Mouse (Mus musculus): ENCODE results near the gene Zfp212. TPM values are rescaled to one million over a fixed set of nuclear protein-coding genes. Genes with fewer than 3 reads are reported as not detected.

Gene Zfp212
- 13.4 and 15.9 TPM in 2 replicates for total RNA-seq (2014; rRNA removed)
- polyA plus RNA-seq (2015; fragmentation: Nextera tagmentation; extraction: Ambion mirVana) = 19.0 and 21.8 TPM in 2 replicates

DNA sequence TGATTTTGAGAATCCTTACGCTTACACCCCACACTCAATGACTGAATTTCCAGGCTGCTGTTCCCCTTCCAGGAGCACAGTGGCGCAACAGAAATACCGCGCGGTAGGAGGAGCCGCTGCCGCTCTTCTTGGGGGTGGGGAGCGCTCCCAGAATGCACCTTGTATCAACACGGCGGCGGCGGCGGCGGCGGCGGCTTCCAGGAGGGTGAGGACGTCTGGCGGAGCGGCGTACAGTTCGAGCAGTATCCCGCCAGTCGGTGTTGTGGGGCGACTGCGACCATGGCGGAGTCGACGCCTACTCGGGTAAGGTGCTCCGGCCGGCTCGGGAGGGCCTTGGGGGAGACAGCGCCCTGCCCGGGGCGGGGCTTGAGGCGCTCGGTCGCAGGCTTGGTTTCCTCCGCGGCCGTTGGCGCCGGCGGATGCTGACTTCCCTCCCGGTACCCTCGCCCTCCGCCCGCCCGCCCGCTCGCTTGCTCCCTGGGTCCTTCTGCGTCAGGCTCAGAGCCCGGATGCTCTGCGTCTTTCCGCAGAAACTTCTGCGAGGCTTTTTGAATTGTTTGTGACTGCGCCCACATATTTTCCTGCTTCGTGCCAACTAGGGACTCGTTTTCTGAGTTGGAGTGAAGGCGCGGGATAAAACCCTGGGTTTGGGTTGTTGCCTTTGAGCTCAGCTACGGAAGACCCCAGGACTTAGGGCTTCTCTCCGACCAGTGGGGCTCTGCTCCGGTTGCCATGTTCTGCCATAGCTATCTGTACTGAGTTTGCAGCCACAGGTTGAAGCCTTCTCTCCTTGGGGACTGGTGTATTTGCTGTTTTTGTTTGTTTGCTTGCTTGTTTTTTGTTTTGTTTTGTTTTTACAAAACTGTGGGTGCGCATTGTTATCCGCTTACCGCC lies at the start of gene Zfp212:
Gene Zfp212 (plus strand): TSS at position 30 of the 894 bp plus-strand sequence.
- peak; percentile 94 for ATAC-seq (ENCODE audit: low FRiP score)
- peak; percentile 81 for TF ChIP-seq CTCF (IDR thresholded peaks at IDR 0.05)

GRCm38 (mm10) chr6:47872266-47872665 lies 48.0 kb upstream of the Zfp212 start:
- WGBS = 87% methylated on average over 5 of the region's 5 CpGs
- Histone ChIP-seq H3K27ac (ENCODE audit: low read depth, low read length) (no peak overlapping the region), H3K27me3 (ENCODE audit: insufficient read depth, low read length) (no peaks in the 10 kb centered on the region), H3K4me2 (ENCODE audit: low read depth, low read length, poor library complexity, severe bottlenecking) (no peak overlapping the region), H3K4me3 (ENCODE audit: low read depth, low read length) (no peak overlapping the region), H3K9ac (replicated peaks; ENCODE audit: low read length, poor library complexity, severe bottlenecking) (no peak overlapping the region), H3K9me3 (ENCODE audit: low read length) (no peaks in the 10 kb centered on the region), H3K4me1 (ENCODE audit: insufficient read depth, low read length) (no peaks in the 10 kb centered on the region), H3K36me3 (ENCODE audit: insufficient read depth, low read length) (peaks cover 14% of the 10 kb centered on the region; the same call in 1 of the 2 replicates)
- DNase-seq (ENCODE audit: low spot score) (no peak), ATAC-seq (ENCODE audit: low FRiP score) (no peak)
- TF ChIP-seq CTCF (IDR thresholded peaks at IDR 0.05) = no peak

More for the DNA sequence above, at the start of gene Zfp212:
- Histone ChIP-seq H3K9me3 (ENCODE audit: low read length) (no peaks in the 10 kb centered on the region), H3K9ac (replicated peaks; ENCODE audit: low read length, poor library complexity, severe bottlenecking) (peak within 1 kb of the TSS; percentile 81), H3K27ac (ENCODE audit: low read depth, low read length) (peak within 1 kb of the TSS; percentile 90), H3K4me2 (ENCODE audit: low read depth, low read length, poor library complexity, severe bottlenecking) (peak within 1 kb of the TSS; percentile 71), H3K4me1 (ENCODE audit: insufficient read depth, low read length) (peaks cover 6% of the 10 kb centered on the region; the same call in 1 of the 2 replicates), H3K36me3 (ENCODE audit: insufficient read depth, low read length) (no peaks in the 10 kb centered on the region), H3K27me3 (ENCODE audit: insufficient read depth, low read length) (no peaks in the 10 kb centered on the region), H3K4me3 (ENCODE audit: low read depth, low read length) (peak within 1 kb of the TSS; percentile 83)
- WGBS = 1% methylated on average over 67 of the region's 67 CpGs
- peak; percentile 95 for DNase-seq (ENCODE audit: low spot score)

GRCm38 (mm10) chr6:47877058-47877457 lies 43.2 kb upstream of the Zfp212 start, which contains the start of gene Zfp282:
TSS of gene Zfp282 (plus strand) at chr6:47877204.
- H3K4me3 ChIP-seq (ENCODE audit: low read depth, low read length) = peak within 1 kb of the TSS; percentile 94
- ATAC-seq (ENCODE audit: low FRiP score) (no peak), DNase-seq (ENCODE audit: low spot score) (no peak)
- no peak for TF ChIP-seq CTCF (IDR thresholded peaks at IDR 0.05)
- H3K36me3 ChIP-seq (ENCODE audit: insufficient read depth, low read length) = peaks cover 18% of the 10 kb centered on the region
- WGBS = 5% methylated on average over 9 of the region's 9 CpGs
- H3K27ac ChIP-seq (ENCODE audit: low read depth, low read length) = peak within 1 kb of the TSS; percentile 91
- peak within 1 kb of the TSS; percentile 81 for H3K4me2 ChIP-seq (ENCODE audit: low read depth, low read length, poor library complexity, severe bottlenecking)
- H3K9me3 ChIP-seq (ENCODE audit: low read length) = no peaks in the 10 kb centered on the region
- peaks cover 8% of the 10 kb centered on the region; the same call in 1 of the 2 replicates for H3K4me1 ChIP-seq (ENCODE audit: insufficient read depth, low read length)
- H3K9ac ChIP-seq (replicated peaks; ENCODE audit: low read length, poor library complexity, severe bottlenecking) = peak within 1 kb of the TSS; percentile 96
- H3K27me3 ChIP-seq (ENCODE audit: insufficient read depth, low read length) = no peaks in the 10 kb centered on the region

- Histone ChIP-seq H3K4me2 (ENCODE audit: low read depth, low read length, poor library complexity, severe bottlenecking) (peak overlapping the region; percentile 81), H3K27ac (ENCODE audit: low read depth, low read length) (peak overlapping the region; percentile 91), H3K9ac (replicated peaks; ENCODE audit: low read length, poor library complexity, severe bottlenecking) (peak overlapping the region; percentile 96), H3K36me3 (ENCODE audit: insufficient read depth, low read length) (peaks cover 21% of the 10 kb centered on the region), H3K4me3 (ENCODE audit: low read depth, low read length) (peak overlapping the region; percentile 94), H3K4me1 (ENCODE audit: insufficient read depth, low read length) (peaks cover 8% of the 10 kb centered on the region; the same call in 1 of the 2 replicates), H3K27me3 (ENCODE audit: insufficient read depth, low read length) (no peaks in the 10 kb centered on the region), H3K9me3 (ENCODE audit: low read length) (no peaks in the 10 kb centered on the region)
- peak; percentile 94 for DNase-seq (ENCODE audit: low spot score)
- WGBS = under 1% methylated on average over 56 of the region's 71 CpGs
- TF ChIP-seq CTCF (IDR thresholded peaks at IDR 0.05) = peak; percentile 76
- ATAC-seq (ENCODE audit: low FRiP score) = peak; percentile 95
Measured at GRCm38 (mm10) chr6:47877461-47878132, 42.7 kb upstream of the Zfp212 start.

DNA sequence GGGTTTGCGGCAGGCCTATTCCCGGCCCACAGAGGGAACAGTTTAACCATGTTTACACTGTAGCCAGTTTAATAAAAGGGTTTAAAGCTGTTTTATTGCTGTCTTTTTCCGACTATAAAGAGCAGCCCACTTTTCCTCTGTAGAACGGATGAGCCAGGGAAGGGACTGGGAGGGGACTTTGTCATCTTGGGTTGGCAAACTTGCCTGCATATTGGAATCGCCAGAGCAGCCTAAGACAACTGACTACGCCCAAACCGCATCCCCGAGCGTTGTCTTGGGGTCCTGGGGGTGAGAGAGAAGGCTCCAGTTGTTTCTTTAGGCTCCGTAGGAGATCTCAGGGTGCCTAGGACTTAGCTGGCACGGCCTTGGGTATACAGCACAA lies 42.2 kb upstream of the Zfp212 start:
- H3K4me2 ChIP-seq (ENCODE audit: low read depth, low read length, poor library complexity, severe bottlenecking) = peak overlapping the region; percentile 81
- peaks cover 26% of the 10 kb centered on the region for H3K36me3 ChIP-seq (ENCODE audit: insufficient read depth, low read length)
- no peak for TF ChIP-seq CTCF (IDR thresholded peaks at IDR 0.05)
- peak overlapping the region; percentile 96 for H3K9ac ChIP-seq (replicated peaks; ENCODE audit: low read length, poor library complexity, severe bottlenecking)
- ATAC-seq (ENCODE audit: low FRiP score) = no peak
- H3K27me3 ChIP-seq (ENCODE audit: insufficient read depth, low read length) = no peaks in the 10 kb centered on the region
- H3K4me1 ChIP-seq (ENCODE audit: insufficient read depth, low read length) = peaks cover 8% of the 10 kb centered on the region; the same call in 1 of the 2 replicates
- no peaks in the 10 kb centered on the region for H3K9me3 ChIP-seq (ENCODE audit: low read length)
- WGBS = under 1% methylated on average over 11 of the region's 11 CpGs
- peak overlapping the region; percentile 91 for H3K27ac ChIP-seq (ENCODE audit: low read depth, low read length)
- H3K4me3 ChIP-seq (ENCODE audit: low read depth, low read length) = peak overlapping the region; percentile 94
- DNase-seq (ENCODE audit: low spot score) = no peak

Data from midbrain, postnatal 0 days (tissue).